Mouse (Mus musculus): ENCODE data around the gene Nav2.

GRCm38 (mm10) chr7:49025026-49025815 lies 116.7 kb downstream of the Nav2 start:
- TF ChIP-seq CTCF (IDR thresholded peaks at IDR 0.05), result no peak
- no peak for TF ChIP-seq POLR2A (IDR thresholded peaks at IDR 0.05; ENCODE audit: insufficient read depth, low read depth, low read length)

All from heart, adult 2 months (tissue).